Mouse (Mus musculus): ENCODE measurements around the gene Dhrs7b. TPM values are rescaled to one million over a fixed set of nuclear protein-coding genes. Genes with fewer than 3 reads are reported as not detected.
A peak's percentile ranks its signal among the peaks of the same experiment; 100 is the strongest.
"Not testable (repeated sequence)": the region's sequence is repeated elsewhere in the genome, so short reads cannot be mapped to it uniquely, and the experiment has no call there.

Dhrs7b gene
- polyA plus RNA-seq, 1 experiment from 2014 or later: 41.4 TPM

DNA sequence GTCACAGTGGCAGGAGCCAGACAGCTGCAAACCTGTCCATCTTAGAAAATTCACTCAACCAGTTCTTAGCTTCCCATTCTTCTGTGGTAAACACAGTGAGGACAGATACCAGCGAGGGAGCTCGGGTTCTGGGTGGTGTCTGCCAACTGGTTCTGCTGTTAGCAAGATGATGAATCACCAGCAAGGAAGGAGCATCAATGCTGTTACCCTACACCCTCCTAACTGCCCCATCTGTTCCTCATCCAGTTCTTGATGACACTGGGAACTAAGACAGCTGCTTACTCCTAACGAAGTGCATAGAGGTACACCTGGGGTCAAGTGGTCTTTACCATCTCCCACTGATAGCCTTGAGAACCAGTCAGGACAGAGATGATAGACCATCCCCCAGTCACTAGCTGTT lies 26.2 kb downstream of the Dhrs7b start:
- no peak for ATAC-seq (ENCODE audit: borderline replicate concordance, extremely low read depth, low FRiP score, low TSS enrichment)
- Histone ChIP-seq H3K9ac (no peak overlapping the region), H3K4me2 (no peak overlapping the region), H3K9me3 (no peaks in the 10 kb centered on the region), H3K4me1 (no peaks in the 10 kb centered on the region), H3K4me3 (no peak overlapping the region), H3K27me3 (no peaks in the 10 kb centered on the region), H3K27ac (no peak overlapping the region), H3K36me3 (peaks cover 62% of the 10 kb centered on the region)
- WGBS: 53% methylated on average over 3 of the region's 3 CpGs

DNA sequence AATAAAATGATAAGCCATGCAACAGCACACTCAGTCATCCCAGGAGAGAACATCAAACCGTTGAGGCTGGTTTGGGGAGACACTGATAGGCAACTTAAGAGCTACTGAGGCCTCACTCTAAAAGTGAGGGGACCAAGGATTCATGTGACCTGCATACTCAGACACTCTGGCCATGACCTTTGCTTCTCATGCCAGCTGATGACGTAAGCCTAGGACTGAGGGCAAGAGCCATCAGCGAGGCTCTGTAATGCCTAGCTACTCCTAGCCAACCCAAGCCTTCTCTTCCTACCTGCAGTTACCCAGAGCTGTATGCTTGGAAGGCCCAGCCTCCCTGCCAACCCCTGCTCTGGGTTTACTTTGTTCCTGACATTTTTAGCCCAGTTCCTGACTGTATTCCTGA lies 31.6 kb downstream of the Dhrs7b start:
- Histone ChIP-seq H3K4me3 (no peak overlapping the region), H3K4me1 (0 out of 2 replicates have a peak, but pooled peaks cover 1% of the 10 kb centered on the region), H3K4me2 (no peak overlapping the region), H3K9ac (no peak overlapping the region), H3K9me3 (no peaks in the 10 kb centered on the region), H3K27ac (no peak overlapping the region), H3K36me3 (peaks cover 60% of the 10 kb centered on the region), H3K27me3 (no peaks in the 10 kb centered on the region)
- no peak for ATAC-seq (ENCODE audit: borderline replicate concordance, extremely low read depth, low FRiP score, low TSS enrichment)
- WGBS: 84% methylated on average over 3 of the region's 3 CpGs

DNA sequence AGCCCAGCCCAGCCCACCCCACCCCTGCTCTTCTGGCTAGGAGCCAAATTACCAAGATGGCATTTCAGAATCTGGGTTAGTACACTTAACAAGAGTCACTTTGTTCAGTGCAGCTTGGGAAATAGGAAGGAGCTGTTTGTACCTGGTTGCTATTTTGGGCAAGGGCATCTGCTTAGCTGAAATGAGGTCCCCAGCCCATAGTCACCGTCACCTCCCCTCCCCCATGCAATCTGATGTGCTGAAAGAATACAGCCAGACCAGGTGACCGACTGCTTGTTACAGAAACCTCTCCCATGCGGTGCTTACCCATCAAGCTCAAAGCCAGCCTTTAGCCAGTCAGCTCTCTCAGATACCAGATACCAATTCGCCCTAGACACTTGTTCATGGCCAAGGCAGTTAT lies 32.8 kb downstream of the Dhrs7b start:
- peaks cover 51% of the 10 kb centered on the region for H3K36me3 ChIP-seq
- no peak overlapping the region for H3K4me3 ChIP-seq
- 69% methylated on average over 4 of the region's 4 CpGs for WGBS
- ATAC-seq (ENCODE audit: borderline replicate concordance, extremely low read depth, low FRiP score, low TSS enrichment): no peak
- H3K4me2 ChIP-seq: no peak overlapping the region
- no peaks in the 10 kb centered on the region for H3K27me3 ChIP-seq
- H3K4me1 ChIP-seq: 0 out of 2 replicates have a peak, but pooled peaks cover 7% of the 10 kb centered on the region
- no peak overlapping the region for H3K27ac ChIP-seq
- H3K9me3 ChIP-seq: no peaks in the 10 kb centered on the region
- H3K9ac ChIP-seq: no peak overlapping the region

DNA sequence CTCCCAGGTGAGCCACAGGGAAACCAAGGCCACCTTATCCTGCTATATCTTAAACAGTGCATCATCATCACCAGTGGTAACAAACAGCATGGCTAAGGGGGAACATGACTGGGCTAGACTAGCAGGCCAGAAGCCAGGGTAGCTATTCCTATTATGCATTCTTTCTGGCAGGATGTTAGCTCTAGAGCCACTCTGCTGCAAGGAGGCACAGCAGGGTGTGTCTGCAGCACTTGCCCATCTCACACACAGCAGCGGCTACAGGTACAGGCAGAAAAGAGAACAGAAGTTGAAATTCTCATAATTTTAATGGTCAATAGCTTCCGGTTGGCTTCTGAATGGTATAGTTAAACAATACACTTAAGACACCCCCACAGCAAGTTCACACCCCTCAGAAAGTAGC lies 33.7 kb downstream of the Dhrs7b start:
- no peak overlapping the region for H3K4me3 ChIP-seq
- H3K9ac ChIP-seq: no peak overlapping the region
- no peak for ATAC-seq (ENCODE audit: borderline replicate concordance, extremely low read depth, low FRiP score, low TSS enrichment)
- 0 out of 2 replicates have a peak, but pooled peaks cover 7% of the 10 kb centered on the region for H3K4me1 ChIP-seq
- H3K9me3 ChIP-seq: no peaks in the 10 kb centered on the region
- H3K27ac ChIP-seq: no peak overlapping the region
- H3K36me3 ChIP-seq: peaks cover 42% of the 10 kb centered on the region
- no peak overlapping the region for H3K4me2 ChIP-seq
- no peaks in the 10 kb centered on the region for H3K27me3 ChIP-seq
- WGBS: 87% methylated on average over 2 of the region's 2 CpGs

DNA sequence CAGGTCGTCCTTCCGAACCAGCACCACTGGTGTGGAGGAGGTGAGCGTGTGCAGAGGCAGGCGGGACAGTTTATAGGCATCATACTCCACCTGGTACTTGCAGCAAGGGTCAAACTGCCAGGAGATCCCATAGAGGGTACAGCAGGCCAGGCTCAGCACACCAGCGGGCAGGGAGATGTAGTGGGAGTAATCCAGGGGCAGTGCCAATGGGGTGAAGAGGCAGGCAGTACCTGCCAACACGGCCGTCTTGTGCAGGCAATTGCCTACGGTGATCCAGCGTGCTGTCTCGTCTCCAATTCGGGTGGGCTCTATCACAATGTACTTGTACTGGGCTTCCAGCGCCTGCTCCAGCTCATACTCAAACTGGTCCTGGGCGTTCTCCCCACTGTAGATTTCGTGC lies 34.5 kb downstream of the Dhrs7b start:
- Histone ChIP-seq H3K27me3 (no peaks in the 10 kb centered on the region), H3K36me3 (peaks cover 44% of the 10 kb centered on the region), H3K27ac (no peak overlapping the region), H3K4me1 (0 out of 2 replicates have a peak, but pooled peaks cover 7% of the 10 kb centered on the region), H3K9ac (no peak overlapping the region), H3K4me3 (no peak overlapping the region), H3K9me3 (no peaks in the 10 kb centered on the region), H3K4me2 (no peak overlapping the region)
- no peak for ATAC-seq (ENCODE audit: borderline replicate concordance, extremely low read depth, low FRiP score, low TSS enrichment)
- WGBS: 84% methylated on average over 14 of the region's 14 CpGs

DNA sequence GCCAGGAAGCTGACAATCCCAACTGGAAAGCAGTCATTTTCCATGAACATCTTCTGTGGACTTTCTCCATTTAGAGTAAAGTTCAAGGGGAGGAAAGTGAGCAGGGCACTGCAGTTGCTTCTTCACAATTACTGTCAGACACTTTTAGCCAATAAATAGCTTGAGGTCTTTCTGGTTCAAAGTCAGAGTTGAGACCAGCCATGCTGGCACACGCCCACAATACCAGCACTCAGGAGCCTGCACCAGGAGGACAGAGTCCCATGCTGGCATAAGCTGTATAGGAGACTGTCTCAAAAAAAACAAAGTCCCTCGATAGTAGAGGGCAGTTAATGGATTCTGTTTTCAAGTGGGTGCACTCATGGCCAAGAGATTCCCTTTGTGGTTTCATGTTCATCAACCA lies 35.6 kb downstream of the Dhrs7b start:
- 56% methylated on average over 2 of the region's 2 CpGs for WGBS
- no peak overlapping the region for H3K4me3 ChIP-seq
- no peaks in the 10 kb centered on the region for H3K27me3 ChIP-seq
- 0 out of 2 replicates have a peak, but pooled peaks cover 7% of the 10 kb centered on the region for H3K4me1 ChIP-seq
- H3K9me3 ChIP-seq: no peaks in the 10 kb centered on the region
- no peak for ATAC-seq (ENCODE audit: borderline replicate concordance, extremely low read depth, low FRiP score, low TSS enrichment)
- no peak overlapping the region for H3K9ac ChIP-seq
- no peak overlapping the region for H3K27ac ChIP-seq
- no peak overlapping the region for H3K4me2 ChIP-seq
- H3K36me3 ChIP-seq: peaks cover 44% of the 10 kb centered on the region

DNA sequence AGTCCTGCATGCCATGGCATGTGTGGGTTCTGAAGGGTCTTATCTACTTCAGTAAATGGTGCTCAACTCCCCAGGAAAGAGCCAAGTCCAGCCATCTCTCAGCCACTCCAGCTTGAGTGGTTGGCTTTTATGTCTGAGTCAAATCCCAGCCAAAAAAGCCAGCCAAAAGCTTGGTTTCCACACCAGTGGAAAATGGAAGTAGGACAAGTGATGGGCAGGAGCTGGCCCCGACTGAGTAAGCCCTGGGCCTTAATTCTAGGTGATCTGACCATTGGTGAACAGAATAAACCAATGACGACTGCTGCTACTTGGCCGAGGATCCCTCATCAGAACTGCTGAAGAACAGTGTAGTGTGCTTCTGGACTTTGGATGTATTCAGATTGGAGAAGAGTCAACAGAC lies 37.0 kb downstream of the Dhrs7b start:
- H3K4me1 ChIP-seq: peaks cover 18% of the 10 kb centered on the region
- peaks cover 31% of the 10 kb centered on the region for H3K36me3 ChIP-seq
- no peaks in the 10 kb centered on the region for H3K9me3 ChIP-seq
- ATAC-seq (ENCODE audit: borderline replicate concordance, extremely low read depth, low FRiP score, low TSS enrichment): no peak
- no peak overlapping the region for H3K4me3 ChIP-seq
- H3K27me3 ChIP-seq: no peaks in the 10 kb centered on the region
- H3K4me2 ChIP-seq: no peak overlapping the region
- WGBS: 79% methylated on average over 3 of the region's 3 CpGs
- no peak overlapping the region for H3K9ac ChIP-seq
- no peak overlapping the region for H3K27ac ChIP-seq

DNA sequence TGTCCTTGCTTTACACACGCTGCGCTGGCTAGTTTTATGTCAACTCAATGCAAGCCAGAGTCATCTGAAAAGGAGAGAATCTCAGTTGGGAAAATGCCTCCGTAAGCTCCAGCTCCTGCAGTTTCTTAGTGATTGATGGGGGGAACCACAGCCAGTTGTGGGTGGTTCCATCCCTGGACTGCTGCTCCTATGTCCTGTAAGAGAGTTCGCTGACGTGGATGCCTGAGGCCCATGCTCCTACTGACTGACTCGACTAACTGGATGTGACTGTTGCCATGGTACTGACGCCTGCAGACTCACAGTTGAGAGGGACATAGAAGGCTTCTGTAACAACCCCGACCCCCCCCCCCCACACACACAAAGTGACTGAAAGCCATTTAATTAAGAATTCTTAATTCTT lies 37.5 kb downstream of the Dhrs7b start:
- Histone ChIP-seq H3K4me1 (peaks cover 23% of the 10 kb centered on the region), H3K9ac (no peak overlapping the region), H3K27me3 (no peaks in the 10 kb centered on the region), H3K36me3 (peaks cover 26% of the 10 kb centered on the region), H3K4me2 (no peak overlapping the region), H3K27ac (no peak overlapping the region), H3K9me3 (no peaks in the 10 kb centered on the region), H3K4me3 (no peak overlapping the region)
- WGBS: 66% methylated on average over 8 of the region's 8 CpGs
- no peak for ATAC-seq (ENCODE audit: borderline replicate concordance, extremely low read depth, low FRiP score, low TSS enrichment)

DNA sequence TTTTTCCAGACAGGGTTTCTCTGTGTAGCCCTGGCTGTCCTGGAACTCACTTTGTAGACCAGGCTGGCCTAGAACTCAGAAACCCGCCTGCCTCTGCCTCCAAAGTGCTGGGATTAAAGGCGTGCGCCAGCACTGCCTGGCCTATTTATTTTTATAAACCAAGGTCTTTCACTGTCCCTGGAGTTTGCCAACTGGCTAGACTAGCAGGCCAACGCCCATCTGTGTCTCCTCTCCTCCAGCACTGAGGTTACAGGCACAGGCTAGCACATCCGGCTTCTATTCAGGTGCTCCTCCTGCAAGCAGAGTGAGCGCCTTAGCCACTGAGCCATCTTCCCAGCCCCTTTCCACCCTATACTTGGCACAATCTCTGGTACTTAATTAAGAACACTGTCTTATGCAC lies 39.0 kb downstream of the Dhrs7b start:
- not testable (repeated sequence) for H3K4me2 ChIP-seq; H3K4me3 ChIP-seq; H3K9ac ChIP-seq; H3K27me3 ChIP-seq; H3K27ac ChIP-seq; ATAC-seq (ENCODE audit: borderline replicate concordance, extremely low read depth, low FRiP score, low TSS enrichment); H3K9me3 ChIP-seq
- WGBS: 92% methylated on average over 6 of the region's 6 CpGs
- H3K4me1 ChIP-seq: peaks cover 30% of the 10 kb centered on the region
- H3K36me3 ChIP-seq: peaks cover 10% of the 10 kb centered on the region

DNA sequence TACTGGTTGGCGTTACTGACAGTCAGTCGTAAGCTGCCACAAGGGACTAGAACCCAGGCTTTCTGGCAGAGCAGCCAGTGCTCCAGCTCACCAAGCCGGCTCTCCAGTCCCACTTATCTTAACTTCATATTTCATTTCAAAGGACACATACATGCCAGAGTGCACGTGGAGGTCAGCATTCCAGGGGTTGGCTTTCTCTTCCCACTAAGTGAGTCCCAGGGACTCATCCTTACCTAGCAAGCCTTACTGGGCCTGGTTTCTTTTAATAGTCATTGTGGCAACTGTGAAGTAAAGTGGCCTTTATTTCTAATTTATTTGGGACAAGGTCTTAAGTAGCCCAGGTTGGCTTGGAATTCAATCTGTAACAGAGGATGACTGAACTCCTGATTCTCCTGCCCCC lies 41.0 kb downstream of the Dhrs7b start:
- Histone ChIP-seq H3K9ac (no peak overlapping the region), H3K4me3 (no peak overlapping the region), H3K36me3 (0 out of 2 replicates have a peak, but pooled peaks cover 4% of the 10 kb centered on the region), H3K9me3 (no peaks in the 10 kb centered on the region), H3K27me3 (no peaks in the 10 kb centered on the region), H3K4me2 (no peak overlapping the region), H3K27ac (no peak overlapping the region), H3K4me1 (peaks cover 49% of the 10 kb centered on the region)
- ATAC-seq (ENCODE audit: borderline replicate concordance, extremely low read depth, low FRiP score, low TSS enrichment): no peak
- 34% methylated on average over 4 of the region's 4 CpGs for WGBS

DNA sequence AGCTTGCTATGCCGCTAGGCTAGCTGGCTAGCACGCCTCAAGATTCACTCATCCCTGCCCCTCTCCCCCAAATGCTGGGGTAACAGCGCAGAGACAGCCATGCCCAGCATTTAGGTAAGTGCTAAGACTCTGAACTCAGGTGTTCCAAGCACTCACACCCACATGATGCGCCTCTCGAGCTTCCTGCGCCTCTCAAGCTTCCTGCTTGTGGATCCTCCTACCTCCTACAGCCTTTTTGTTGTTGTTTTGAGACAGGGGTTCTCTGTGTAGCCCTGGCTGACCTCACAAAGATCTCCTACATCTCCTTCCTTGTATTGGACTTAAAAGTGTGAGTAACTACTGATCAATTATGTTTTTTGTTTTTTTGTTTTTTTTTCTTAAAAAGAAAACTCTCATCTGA lies 42.7 kb downstream of the Dhrs7b start:
- no peak overlapping the region for H3K4me3 ChIP-seq
- H3K36me3 ChIP-seq: 0 out of 2 replicates have a peak, but pooled peaks cover 4% of the 10 kb centered on the region
- no peaks in the 10 kb centered on the region for H3K27me3 ChIP-seq
- 71% methylated on average over 6 of the region's 6 CpGs for WGBS
- H3K27ac ChIP-seq: 0 out of 2 replicates have a peak overlapping the region, but pooled peaks have one; percentile 21
- ATAC-seq (ENCODE audit: borderline replicate concordance, extremely low read depth, low FRiP score, low TSS enrichment): no peak
- H3K4me1 ChIP-seq: peaks cover 55% of the 10 kb centered on the region
- no peak overlapping the region for H3K9ac ChIP-seq
- no peak overlapping the region for H3K4me2 ChIP-seq
- H3K9me3 ChIP-seq: no peaks in the 10 kb centered on the region

DNA sequence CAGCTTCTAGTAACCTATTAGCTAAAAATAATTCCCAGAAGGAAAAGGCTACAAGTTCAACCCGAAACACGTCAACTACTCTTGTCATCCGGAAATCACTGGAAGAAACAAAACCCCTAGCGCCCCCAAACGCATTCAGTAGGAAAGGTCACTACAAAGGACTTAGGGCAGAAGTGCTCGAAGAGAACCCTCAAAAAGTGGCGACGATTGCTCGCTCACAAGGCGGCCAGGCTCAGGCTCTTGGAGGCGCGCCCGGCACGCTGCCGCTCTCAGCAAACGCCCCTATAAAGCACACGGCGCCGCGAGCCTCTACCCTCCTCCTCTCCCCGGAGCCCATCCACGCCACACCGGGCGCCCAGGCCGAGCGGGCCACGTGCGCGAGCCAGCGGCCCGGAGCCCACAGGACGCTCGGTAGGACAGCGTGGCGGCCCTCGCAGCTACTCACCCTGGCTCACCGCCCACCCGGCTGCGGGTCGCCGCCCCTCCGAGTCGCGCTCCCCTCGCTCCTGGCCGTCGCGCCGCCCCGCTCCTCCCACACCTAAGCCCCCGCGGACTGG lies 47.7 kb downstream of the Dhrs7b start:
- peak; percentile 69 for ATAC-seq (ENCODE audit: borderline replicate concordance, extremely low read depth, low FRiP score, low TSS enrichment)
- Histone ChIP-seq H3K4me3 (peak overlapping the region; percentile 95), H3K27me3 (no peaks in the 10 kb centered on the region), H3K27ac (peak overlapping the region; percentile 98), H3K4me1 (peaks cover 48% of the 10 kb centered on the region), H3K36me3 (no peaks in the 10 kb centered on the region; the same call in 1 of the 2 replicates), H3K9me3 (no peaks in the 10 kb centered on the region), H3K4me2 (peak overlapping the region; percentile 69), H3K9ac (peak overlapping the region; percentile 81)
- WGBS: under 1% methylated on average over 47 of the region's 52 CpGs

Measured in lung, embryonic 15.5 days (tissue).